Mouse (Mus musculus): ENCODE data around the gene Rab44. TPM values are rescaled to one million over a fixed set of nuclear protein-coding genes. Genes with fewer than 3 reads are reported as not detected.

Rab44 gene
- total RNA-seq, 2 experiments from 2014 or later = 0.12 to 0.26 TPM

Other genes starting within 250 kb of the Rab44 start
- gene 4930539E08Rik, start 198.8 kb upstream of the Rab44 start, total RNA-seq (2021) = 1 to 10 TPM; 3.2 to 3.8 TPM
- not detected for gene Pxt1, start 170.3 kb upstream of the Rab44 start, total RNA-seq (2021)
- gene Kctd20, start 162.2 kb upstream of the Rab44 start, total RNA-seq (2021) = 10 to 100 TPM; 76.2 to 77.7 TPM
- 10 to 100 TPM; 57.0 to 61.1 TPM for gene Stk38, start 106.2 kb upstream of the Rab44 start, total RNA-seq (2021)
- gene Srsf3, start 81.5 kb upstream of the Rab44 start, total RNA-seq (2021) = 100 to 1,000 TPM; 127 to 160 TPM
- gene Cdkn1a, start 23.2 kb upstream of the Rab44 start, total RNA-seq (2021) = 10 to 100 TPM; 24.9 to 26.0 TPM
- 10 to 100 TPM; 42.5 to 48.4 TPM for gene Cpne5, start 124.0 kb downstream of the Rab44 start, total RNA-seq (2021)
- 10 to 100 TPM; 17.3 to 18.1 TPM for gene Ppil1, start 150.0 kb downstream of the Rab44 start, total RNA-seq (2021)
- 10 to 100 TPM; 88.1 to 93.8 TPM for gene BC004004, start 154.6 kb downstream of the Rab44 start, total RNA-seq (2021)
- gene Pi16, start 203.5 kb downstream of the Rab44 start, total RNA-seq (2021) = 1 to 10 TPM; 1.6 to 1.9 TPM
- 100 to 1,000 TPM; 525 to 527 TPM for gene Mtch1, start 233.8 kb downstream of the Rab44 start, total RNA-seq (2021)
- gene Fgd2, start 246.8 kb downstream of the Rab44 start, total RNA-seq (2021) = 1 to 10 TPM; 5.6 to 9.0 TPM